Mouse (Mus musculus) adrenal gland, postnatal 36 days (tissue): Measurements from ENCODE around the gene Rph3a. TPM values are rescaled to one million over a fixed set of nuclear protein-coding genes. Genes with fewer than 3 reads are reported as not detected.
A peak's percentile ranks its signal among the peaks of the same experiment; 100 is the strongest.

Experiments used
- DNase-seq, 2 experiments: peaks; one replicate each; pipeline ENCODE4 v3.0.0; 2021; ENCODE audit warnings: mixed read lengths in 1 of 2
- long read RNA-seq, 2 experiments: library from polyadenylated mRNA; stranded (forward); transcript quantifications; one replicate each; pipeline ENCODE4 v2.0.0; 2021; ENCODE audit warnings: borderline sequencing depth in 2 of 2
- total RNA-seq, 2 experiments: library from RNA; stranded (reverse); gene quantifications; 2 replicates each; pipeline ENCODE4 v1.2.3; 2021

The Rph3a gene
- total RNA-seq = 1 to 10 TPM; 2.3 to 3.2 TPM
- long read RNA-seq, experiment 1 = 0 reads
- long read RNA-seq, experiment 2 = 0 reads

GRCm38 (mm10) chr5:121009811-121010569 lies at the start of gene Rph3a:
TSS of gene Rph3a (minus strand) at chr5:121010092.
- no peak for DNase-seq

DNA sequence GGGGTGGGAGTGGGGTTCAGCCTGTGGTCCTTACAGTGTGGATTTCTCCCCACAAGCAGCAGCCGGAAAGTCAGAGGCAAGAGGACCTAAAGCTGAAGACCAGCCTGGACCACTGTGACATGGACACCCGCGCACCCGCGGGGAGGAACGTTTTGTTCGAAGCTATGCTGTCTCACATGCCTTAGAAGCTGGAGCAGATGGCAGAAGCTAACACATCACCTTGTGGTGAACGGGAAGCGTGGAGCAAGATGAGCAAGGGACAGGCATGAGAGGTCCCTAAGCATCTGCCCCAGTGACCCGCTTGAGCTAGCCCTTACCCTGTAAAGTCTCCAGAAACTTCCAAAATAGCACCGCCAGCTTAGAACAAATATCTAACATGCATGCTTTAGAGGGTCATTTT lies 48.4 kb upstream of the Rph3a start:
- DNase-seq = no peak

DNA sequence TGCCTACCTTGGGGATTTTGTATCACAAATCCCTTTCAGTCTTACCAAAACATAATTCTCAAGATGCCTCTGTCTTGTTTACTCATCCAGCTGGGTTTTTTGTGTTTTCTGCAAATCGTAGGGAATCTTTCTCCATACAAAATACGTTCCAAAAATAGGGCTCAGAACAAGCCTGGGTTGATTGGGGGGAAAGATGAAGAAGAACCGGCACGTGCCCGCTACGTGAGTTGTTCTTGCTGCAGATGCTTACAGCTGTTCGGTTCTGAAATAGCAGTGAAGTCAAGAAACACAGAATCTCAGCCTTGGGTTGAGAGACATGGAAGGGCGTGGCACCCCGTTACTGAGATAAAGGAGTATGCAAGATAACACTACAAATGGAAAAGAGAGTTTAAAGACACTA lies 44.0 kb upstream of the Rph3a start:
- DNase-seq = no peak

DNA sequence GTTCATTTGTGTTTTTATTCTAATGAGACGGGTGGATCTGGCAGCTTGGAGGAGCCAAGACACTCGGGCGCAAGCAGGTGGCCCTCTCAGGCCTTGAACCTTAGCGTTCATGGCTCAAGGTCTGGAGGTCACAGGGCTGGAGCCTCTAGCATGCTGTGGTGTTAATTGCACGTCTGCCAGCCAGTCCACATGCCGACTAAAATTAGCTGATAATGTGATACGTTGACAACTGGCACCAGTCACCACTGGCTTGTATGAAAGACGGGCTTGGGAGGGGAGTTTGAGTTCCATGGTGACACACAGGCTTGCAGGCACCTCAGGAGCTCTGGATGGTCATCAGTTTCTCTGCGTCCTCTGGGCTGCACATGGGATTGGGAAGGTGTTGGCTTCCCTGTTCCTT lies 31.9 kb upstream of the Rph3a start:
- DNase-seq = no peak

DNA sequence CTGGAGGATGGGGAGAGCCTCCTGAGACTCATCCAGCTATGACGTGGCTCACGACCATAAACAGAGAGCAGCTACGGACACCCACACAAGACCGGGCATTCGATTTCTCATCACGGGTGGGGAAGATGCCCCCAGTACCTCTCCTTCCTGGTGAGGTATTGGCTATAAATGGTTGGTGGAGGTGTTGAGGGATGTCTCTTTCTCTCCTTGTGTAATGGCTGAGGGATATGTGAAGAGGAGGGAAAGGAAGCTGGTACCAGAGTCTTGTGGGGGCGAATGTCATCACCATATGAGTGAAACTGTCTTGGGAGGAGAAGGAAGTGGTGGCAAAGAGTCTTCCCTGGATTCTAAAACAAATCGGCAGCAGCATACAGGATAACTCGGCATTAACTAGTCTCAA lies 29.6 kb upstream of the Rph3a start:
- DNase-seq = no peak

DNA sequence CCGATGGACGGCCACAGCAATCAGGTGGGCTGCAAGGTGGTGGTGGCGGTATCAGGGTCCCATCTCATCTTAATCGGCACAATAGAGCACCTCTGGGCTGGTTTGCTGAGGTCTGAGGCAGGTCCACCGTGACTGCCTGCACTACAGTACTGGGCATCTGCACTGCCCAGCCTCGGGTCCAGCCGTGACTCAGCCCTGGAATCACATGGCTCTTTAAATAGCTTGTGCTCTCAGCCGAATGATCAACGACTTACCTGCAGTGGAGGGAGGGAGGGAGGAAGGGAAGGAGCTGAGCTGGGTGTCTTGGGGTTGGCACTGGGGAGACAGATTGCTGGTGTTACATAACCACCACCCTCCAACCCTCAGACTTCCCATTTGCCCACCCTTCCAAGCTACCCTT lies 20.3 kb upstream of the Rph3a start:
- DNase-seq = no peak

DNA sequence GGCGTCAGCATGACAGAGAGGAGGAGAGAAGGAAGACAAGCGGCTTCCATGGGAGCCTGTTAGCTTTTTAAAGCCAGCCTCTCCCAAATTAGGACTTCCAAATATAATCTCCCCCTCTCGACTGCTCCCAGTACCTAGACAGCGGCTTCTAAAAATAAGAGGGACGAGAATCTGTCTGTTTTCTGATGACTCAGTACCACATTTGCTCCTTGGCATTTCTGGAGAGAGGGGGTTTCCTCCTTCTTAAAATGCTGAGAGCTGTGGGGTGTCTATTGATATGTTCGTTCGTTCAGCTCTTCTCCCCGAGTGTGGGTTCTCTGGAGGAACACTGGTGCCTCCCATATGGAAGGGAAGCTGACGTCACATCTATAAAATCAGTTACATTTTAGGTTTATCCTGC lies 9.6 kb upstream of the Rph3a start:
- no peak for DNase-seq

DNA sequence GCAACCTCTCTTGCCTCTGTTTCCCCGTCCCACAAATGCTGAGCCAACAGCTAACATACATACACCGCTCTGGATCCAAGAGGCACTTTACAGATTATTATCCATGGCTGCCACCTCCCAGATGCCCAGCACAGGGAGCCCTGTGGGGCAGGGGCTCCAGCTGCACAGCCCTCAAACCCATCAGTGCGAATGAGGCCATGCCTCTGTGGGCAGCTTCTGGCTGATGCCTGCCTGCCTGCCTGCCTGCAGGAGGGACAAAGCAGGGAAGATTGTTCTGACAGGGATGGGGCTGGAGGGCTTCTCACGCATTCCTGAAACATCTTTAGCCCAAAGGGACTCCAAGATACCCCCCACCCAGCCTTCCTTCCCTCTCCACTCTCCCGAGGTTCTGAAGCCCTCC lies 7.8 kb upstream of the Rph3a start:
- no peak for DNase-seq

GRCm38 (mm10) chr5:121016405-121016804 lies 6.5 kb upstream of the Rph3a start:
- peak in 1 of 2 experiments; percentile 14 for DNase-seq

- DNase-seq = no peak
These were observed 4.6 kb upstream of the Rph3a start for GRCm38 (mm10) chr5:121014496-121014895.

- DNase-seq = no peak
These were observed 2.1 kb upstream of the Rph3a start for GRCm38 (mm10) chr5:121011962-121012361.

DNA sequence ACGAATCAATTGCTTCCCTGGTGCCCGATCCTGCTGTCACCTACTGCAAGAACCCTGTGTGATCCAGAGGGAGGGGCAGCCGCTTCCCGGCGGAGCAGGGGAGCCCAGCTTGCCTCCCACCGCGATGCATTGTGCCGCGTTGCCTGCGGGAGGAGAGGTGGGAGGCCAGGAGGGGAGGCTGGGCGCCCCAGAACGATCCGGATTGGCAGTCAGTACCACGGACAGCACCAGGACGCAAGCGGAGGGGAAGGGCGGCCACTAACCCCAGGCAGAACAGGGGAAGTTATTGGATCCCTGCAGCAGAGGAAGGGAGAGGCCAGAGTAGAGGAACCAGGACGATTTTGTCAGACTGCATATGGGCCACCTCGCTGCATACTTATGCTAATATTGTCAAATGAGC lies 486 bp downstream of the Rph3a start:
- peak; percentile 65 to 69 for DNase-seq

DNA sequence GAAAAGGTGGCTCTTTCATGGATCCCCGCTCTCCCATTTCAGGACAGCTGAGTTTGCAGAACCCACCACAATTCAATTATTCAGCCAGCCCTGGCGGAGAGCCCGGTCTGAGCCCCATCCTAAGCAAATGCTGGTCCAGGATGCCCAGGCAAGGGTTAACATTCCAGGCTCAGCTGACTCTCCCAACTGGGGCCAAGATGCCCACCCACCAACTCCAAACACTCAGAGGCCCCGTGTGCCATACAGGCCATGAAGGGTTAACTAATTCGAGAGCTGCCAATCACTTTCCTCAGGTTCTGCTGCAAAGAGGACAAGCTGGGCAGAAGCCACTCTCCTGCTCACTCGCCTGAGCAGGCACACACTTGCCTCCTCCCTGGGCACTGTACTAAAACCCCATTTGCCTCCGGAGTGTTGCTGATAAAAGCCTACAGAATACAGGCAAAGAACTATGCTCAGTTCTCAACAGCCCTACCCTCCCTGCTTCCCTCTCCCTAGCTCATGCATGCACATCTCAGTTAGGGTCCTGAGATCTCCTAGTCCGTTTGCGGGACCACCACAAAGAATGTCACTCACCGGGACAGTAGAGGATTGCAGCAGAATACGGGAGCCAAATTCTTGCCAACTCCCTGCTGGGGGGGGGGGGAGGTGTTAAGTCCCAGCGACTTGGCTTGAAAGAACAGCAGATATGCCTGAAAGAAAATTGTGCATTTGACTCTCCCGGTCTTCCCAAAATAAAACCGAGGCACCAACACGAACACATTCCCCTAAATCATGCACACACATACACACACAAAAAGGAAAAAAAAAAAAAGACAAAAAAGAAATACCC lies 1.3 kb downstream of the Rph3a start:
- no peak for DNase-seq

GRCm38 (mm10) chr5:121007563-121007962 lies 2.3 kb downstream of the Rph3a start:
- no peak for DNase-seq

DNA sequence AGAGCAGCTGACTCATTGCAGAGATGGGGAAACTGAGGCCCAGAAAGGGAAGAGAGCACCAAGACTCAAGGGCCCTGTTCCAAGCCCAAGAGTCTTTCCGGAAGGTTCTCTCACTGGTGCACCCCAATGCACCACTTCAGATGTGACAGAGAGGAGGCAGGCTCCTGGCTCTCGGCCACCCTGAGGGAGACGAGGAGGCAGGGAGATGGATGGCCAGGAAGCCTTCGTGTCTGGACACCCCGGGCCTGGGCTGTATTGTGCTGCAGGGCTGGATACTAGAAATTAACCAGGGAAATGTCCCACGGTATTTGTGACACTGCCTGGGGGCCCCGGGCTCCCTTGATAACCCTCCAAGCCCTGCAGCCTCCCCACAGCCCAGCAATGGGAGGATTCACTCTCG lies 2.8 kb downstream of the Rph3a start:
- DNase-seq = no peak

- no peak for DNase-seq
These were observed 3.7 kb downstream of the Rph3a start for GRCm38 (mm10) chr5:121006176-121006575.

- DNase-seq = no peak
These were observed 6.1 kb downstream of the Rph3a start for GRCm38 (mm10) chr5:121003781-121004180.

- no peak for DNase-seq
These were observed 10.3 kb downstream of the Rph3a start for GRCm38 (mm10) chr5:120999573-120999972.

GRCm38 (mm10) chr5:120988373-120988772 lies 21.5 kb downstream of the Rph3a start:
- DNase-seq = no peak

DNA sequence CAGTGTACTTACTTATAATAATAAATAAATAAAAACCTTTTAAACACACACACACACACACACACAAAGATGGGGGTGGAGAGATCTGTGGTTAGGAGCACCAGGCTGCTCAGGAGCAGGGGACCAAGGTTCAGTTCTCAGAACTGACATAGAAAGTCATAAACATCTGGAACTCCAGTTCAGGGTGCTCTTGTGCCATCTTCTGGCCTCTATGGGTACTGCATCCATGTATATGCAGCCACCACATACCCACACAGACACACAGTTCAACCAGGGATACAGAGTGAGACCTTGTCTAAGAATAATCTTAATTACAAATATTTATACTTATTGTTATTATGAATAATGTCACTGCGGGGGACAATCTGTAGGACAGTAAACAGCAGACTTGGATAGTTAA lies 26.9 kb downstream of the Rph3a start:
- DNase-seq = no peak

GRCm38 (mm10) chr5:120981211-120981610 lies 28.7 kb downstream of the Rph3a start:
- DNase-seq = no peak

GRCm38 (mm10) chr5:120980116-120980515 lies 29.8 kb downstream of the Rph3a start:
- DNase-seq = no peak

DNA sequence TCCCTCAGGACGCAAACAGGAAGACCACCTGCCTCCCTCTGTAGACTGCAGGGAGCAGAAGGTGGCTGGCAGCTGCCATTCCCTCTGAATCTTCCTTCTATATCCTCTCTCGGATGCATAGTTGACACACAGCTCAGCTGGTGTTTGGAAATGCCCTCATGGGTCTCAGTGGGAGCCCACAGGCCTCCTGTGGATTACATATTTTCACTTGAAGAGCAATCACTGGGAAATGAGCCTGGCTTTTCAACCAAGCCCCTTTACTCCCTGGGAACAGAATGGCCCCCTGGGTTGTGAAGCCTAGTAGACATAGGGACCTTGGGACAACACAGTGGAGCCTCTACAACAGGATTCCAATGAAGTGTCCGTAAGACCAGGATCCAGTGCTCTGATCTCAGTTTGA lies 33.8 kb downstream of the Rph3a start:
- DNase-seq = no peak

DNA sequence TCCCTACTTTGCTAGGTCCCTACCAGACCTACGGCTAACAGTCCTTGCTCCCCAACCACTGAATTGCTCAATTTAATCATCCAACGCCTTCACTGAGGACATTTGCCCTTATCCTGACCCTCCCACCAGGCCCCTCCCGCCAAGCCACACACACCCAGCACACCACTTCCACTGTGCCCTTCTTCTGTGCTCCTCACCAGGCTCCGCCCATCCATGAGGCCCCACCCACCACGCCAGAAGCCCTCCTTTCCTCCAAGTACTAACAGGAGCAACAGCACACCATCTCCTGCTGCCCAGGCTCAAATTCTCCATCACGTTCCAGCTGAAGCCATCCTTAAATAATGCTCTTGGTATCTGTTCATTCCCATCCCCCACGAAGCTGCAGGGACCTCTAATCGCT lies 35.4 kb downstream of the Rph3a start:
- no peak for DNase-seq
